Mouse (Mus musculus) embryonic facial prominence, embryonic 12.5 days (tissue): ENCODE measurements at regions not wholly inside any gene's neighbourhood (a gene's known extent, or its start where the extent isn't known, plus 50 kb on each side); places are given as distances from the start of the nearest gene placed in this dataset.

Experiments used
- ATAC-seq: fragments of 200-750 bp; cut with Nextera tagmentation; 2 replicates; pipeline ENCODE4 v1.8.0; 2017; ENCODE audit not compliant: insufficient number of reproducible peaks, insufficient read depth, low FRiP score, low TSS enrichment
- H3K27ac ChIP-seq: fragments of 300-500 bp; sonication (generic); 2 replicates; pipeline ENCODE4 v1.5.1; 2016; ENCODE audit warnings: mild to moderate bottlenecking
- H3K27me3 ChIP-seq: fragments of 300-500 bp; sonication (generic); 2 replicates; pipeline ENCODE4 v1.6.1; 2016; ENCODE audit warnings: mild to moderate bottlenecking, moderate library complexity
- H3K36me3 ChIP-seq: fragments of 300-500 bp; sonication (generic); 2 replicates; pipeline ENCODE4 v1.6.1; 2016; ENCODE audit warnings: mild to moderate bottlenecking
- H3K4me1 ChIP-seq: fragments of 300-500 bp; sonication (generic); 2 replicates; pipeline ENCODE4 v1.6.1; 2016
- H3K4me2 ChIP-seq: fragments of 300-500 bp; sonication (generic); replicated peaks from 2 replicates; pipeline ENCODE4 v1.6.1; 2016; ENCODE audit warnings: mild to moderate bottlenecking, moderate library complexity
- H3K4me3 ChIP-seq: fragments of 300-500 bp; sonication (generic); 2 replicates; pipeline ENCODE4 v1.5.1; 2016; ENCODE audit warnings: mild to moderate bottlenecking
- H3K9ac ChIP-seq: fragments of 300-500 bp; sonication (generic); 2 replicates; pipeline ENCODE4 v1.6.1; 2016; ENCODE audit warnings: mild to moderate bottlenecking, moderate library complexity
- H3K9me3 ChIP-seq: fragments of 300-500 bp; sonication (generic); 2 replicates; pipeline ENCODE4 v1.6.1; 2016; ENCODE audit warnings: mild to moderate bottlenecking, moderate library complexity
- WGBS: fragments of 180-500 bp; shearing (Covaris S2); methylation state at CpG from one replicate; pipeline ENCODE4 v1.1.7; 2016; 5-methylcytosine and 5-hydroxymethylcytosine counted together

DNA sequence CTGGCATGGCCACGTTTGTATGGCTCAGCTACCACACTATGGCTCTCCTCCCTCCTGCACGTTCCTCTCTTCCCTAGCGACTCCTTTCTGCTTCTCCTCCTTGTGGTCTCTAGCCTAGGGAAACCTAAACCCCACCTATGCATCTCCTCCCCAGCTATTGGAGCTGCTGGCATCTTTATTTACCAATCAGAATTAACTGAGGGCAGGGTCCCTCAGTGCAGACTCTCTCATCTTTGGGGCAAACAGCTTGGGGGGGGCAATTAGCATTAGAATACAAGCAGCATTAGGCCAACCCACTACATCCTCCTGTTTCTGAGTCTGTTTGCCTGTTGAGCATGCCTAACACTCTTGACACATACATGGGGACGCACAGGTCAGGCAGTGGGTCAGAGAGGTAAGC lies 106.7 kb upstream of the Foxn2 start:
- Histone ChIP-seq H3K4me3 (no peak overlapping the region), H3K4me1 (0 out of 2 replicates have a peak, but pooled peaks cover 3% of the 10 kb centered on the region), H3K4me2 (no peak overlapping the region), H3K9ac (no peak overlapping the region), H3K36me3 (no peaks in the 10 kb centered on the region), H3K27me3 (no peaks in the 10 kb centered on the region), H3K9me3 (peaks cover 6% of the 10 kb centered on the region; the same call in 1 of the 2 replicates), H3K27ac (no peak overlapping the region)
- 49% methylated on average over 4 of the region's 4 CpGs for WGBS
- ATAC-seq: no peak

GRCm38 (mm10) chr17:88335271-88335670 lies 105.2 kb upstream of the Foxn2 start:
- H3K36me3 ChIP-seq: no peaks in the 10 kb centered on the region
- no peak overlapping the region for H3K27ac ChIP-seq
- H3K9me3 ChIP-seq: peaks cover 6% of the 10 kb centered on the region; the same call in 1 of the 2 replicates
- no peaks in the 10 kb centered on the region for H3K4me1 ChIP-seq
- no peaks in the 10 kb centered on the region for H3K27me3 ChIP-seq
- H3K4me3 ChIP-seq: no peak overlapping the region
- no peak overlapping the region for H3K4me2 ChIP-seq
- H3K9ac ChIP-seq: no peak overlapping the region
- no peak for ATAC-seq
- WGBS: 79% methylated on average over 5 of the region's 5 CpGs

GRCm38 (mm10) chr17:88336140-88336769 lies 104.3 kb upstream of the Foxn2 start:
- Histone ChIP-seq H3K4me2 (no peak overlapping the region), H3K9me3 (no peaks in the 10 kb centered on the region), H3K4me1 (no peaks in the 10 kb centered on the region), H3K9ac (no peak overlapping the region), H3K4me3 (no peak overlapping the region), H3K27ac (no peak overlapping the region), H3K27me3 (no peaks in the 10 kb centered on the region), H3K36me3 (no peaks in the 10 kb centered on the region)
- 64% methylated on average over 3 of the region's 3 CpGs for WGBS
- ATAC-seq: no peak

DNA sequence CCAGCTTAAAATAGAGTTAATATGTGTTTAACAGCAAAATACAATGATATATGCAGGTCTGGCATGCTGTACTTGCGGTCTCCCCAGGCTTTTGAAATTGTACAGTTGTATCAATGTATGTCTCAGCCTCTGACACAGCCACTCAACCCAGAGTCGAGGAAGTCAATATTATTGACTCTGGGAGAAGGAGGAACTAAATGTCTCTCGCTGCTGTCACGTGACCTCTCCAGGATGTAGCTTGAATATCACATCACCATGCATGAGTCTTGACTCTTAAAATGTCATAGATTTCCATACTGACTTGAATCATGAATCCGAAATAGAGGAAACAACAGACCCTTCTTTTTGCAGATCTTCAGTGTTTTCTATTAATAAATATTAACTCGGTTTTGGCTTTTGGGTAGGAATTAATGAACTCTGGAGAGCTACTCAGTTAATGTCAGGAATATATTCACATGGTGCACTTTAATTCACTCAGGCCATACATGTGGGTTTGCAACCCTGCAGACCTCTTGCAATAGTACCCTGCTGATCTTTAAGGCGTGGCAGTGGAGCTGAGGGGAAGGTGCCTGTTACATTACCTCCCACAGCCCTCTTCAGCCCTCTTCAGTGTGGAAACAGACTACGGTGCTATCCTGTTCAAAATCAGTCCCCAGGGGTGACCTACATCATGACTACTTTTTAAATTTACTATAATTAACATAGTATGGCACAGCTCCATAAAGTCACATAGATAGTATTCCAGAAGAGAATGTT lies 102.7 kb upstream of the Foxn2 start:
- H3K9ac ChIP-seq: no peak overlapping the region
- H3K4me1 ChIP-seq: no peaks in the 10 kb centered on the region
- no peaks in the 10 kb centered on the region for H3K9me3 ChIP-seq
- WGBS: 85% methylated on average over 8 of the region's 8 CpGs
- H3K4me2 ChIP-seq: no peak overlapping the region
- no peaks in the 10 kb centered on the region for H3K27me3 ChIP-seq
- no peak overlapping the region for H3K27ac ChIP-seq
- no peaks in the 10 kb centered on the region for H3K36me3 ChIP-seq
- ATAC-seq: no peak
- no peak overlapping the region for H3K4me3 ChIP-seq

DNA sequence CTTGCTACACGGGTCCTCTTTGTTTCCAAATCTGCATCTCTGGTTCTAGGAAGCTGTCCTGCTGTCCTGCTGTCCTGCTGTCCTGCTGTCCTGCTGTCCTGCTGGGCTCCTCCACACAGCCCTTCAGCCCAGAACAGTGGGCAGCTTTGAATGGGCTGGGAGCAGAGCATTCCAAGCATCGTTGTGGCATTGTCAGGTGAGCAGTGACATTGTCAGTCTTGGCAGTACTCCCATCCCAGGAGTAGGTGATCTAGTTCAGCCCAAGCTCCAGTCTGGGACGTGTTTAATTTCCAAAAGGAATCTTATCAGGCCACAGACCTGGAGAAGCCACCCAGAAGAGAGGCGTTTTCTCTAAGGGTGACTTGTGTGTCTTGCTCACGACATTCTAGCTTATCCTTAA lies 99.4 kb upstream of the Foxn2 start:
- no peaks in the 10 kb centered on the region for H3K4me1 ChIP-seq
- 56% methylated on average over 5 of the region's 5 CpGs for WGBS
- H3K9ac ChIP-seq: no peak overlapping the region
- no peak overlapping the region for H3K4me3 ChIP-seq
- no peak for ATAC-seq
- no peaks in the 10 kb centered on the region for H3K27me3 ChIP-seq
- no peaks in the 10 kb centered on the region for H3K36me3 ChIP-seq
- H3K27ac ChIP-seq: no peak overlapping the region
- no peaks in the 10 kb centered on the region for H3K9me3 ChIP-seq
- H3K4me2 ChIP-seq: no peak overlapping the region

DNA sequence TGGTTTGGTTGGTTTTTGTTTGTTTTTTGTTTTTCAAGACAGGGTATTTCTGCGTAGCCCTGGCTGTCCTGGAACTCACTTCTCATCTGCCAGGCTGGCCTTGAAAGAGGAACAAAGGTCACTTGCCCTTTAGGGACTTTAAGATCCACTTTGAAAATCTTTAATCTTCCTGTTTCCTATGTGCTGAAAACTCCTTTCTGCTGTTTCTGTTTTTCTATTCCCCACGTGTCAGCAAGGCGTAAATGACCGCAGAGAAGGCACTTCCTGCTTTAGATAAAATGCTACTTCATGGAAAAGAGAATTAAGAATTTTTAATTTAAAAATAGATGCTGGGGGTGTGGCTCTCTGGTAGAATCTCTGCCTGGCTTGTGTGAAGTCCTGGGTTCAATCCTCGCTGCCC lies 98.9 kb upstream of the Foxn2 start:
- H3K4me3 ChIP-seq: no peak overlapping the region
- ATAC-seq: no peak
- WGBS: 60% methylated on average over 5 of the region's 5 CpGs
- no peaks in the 10 kb centered on the region for H3K4me1 ChIP-seq
- H3K27me3 ChIP-seq: no peaks in the 10 kb centered on the region
- H3K36me3 ChIP-seq: no peaks in the 10 kb centered on the region
- no peak overlapping the region for H3K9ac ChIP-seq
- H3K27ac ChIP-seq: no peak overlapping the region
- H3K9me3 ChIP-seq: no peaks in the 10 kb centered on the region
- no peak overlapping the region for H3K4me2 ChIP-seq

DNA sequence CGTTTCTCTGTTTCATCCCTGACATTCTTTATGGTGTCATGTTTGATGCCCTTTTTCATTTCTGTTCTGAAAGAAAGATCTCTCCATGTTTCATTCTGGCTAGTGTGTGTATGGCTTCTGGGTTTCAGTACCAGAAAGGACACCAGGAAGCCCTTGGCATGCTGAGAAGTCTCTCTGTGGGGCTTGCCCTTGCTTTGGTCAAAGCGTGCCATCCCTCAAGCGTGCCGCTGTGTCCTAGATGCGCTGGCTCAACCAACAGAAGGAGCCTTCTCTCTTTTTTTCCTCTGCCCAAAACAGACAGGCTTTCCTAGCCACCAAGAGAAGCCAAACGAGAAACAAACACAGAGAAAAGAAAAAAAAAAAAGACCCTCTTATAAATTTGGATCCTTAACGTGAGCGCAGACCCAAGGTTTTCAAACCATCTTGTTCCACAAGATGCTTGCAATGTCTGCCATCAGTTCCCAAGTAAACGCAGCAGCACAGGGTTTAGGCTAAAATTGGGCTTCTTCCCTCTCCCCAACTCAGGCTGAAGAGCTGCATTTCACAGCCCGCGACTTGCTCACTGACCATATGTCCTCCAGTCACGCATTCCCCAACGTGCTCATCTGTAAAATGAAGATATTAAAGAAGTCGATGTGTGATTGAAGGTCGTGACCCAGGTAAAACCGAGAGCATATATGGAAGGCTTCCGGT lies 97.3 kb upstream of the Foxn2 start:
- Histone ChIP-seq H3K4me3 (no peak overlapping the region), H3K27me3 (no peaks in the 10 kb centered on the region), H3K36me3 (no peaks in the 10 kb centered on the region), H3K4me1 (no peaks in the 10 kb centered on the region), H3K27ac (no peak overlapping the region), H3K9ac (no peak overlapping the region), H3K4me2 (no peak overlapping the region), H3K9me3 (no peaks in the 10 kb centered on the region)
- no peak for ATAC-seq
- 84% methylated on average over 17 of the region's 17 CpGs for WGBS

GRCm38 (mm10) chr17:88345433-88345832 lies 95.1 kb upstream of the Foxn2 start:
- Histone ChIP-seq H3K36me3 (no peaks in the 10 kb centered on the region), H3K4me1 (no peaks in the 10 kb centered on the region), H3K9ac (no peak overlapping the region), H3K4me3 (no peak overlapping the region), H3K27ac (no peak overlapping the region), H3K4me2 (no peak overlapping the region), H3K27me3 (no peaks in the 10 kb centered on the region), H3K9me3 (no peaks in the 10 kb centered on the region)
- WGBS: 86% methylated on average over 9 of the region's 9 CpGs
- no peak for ATAC-seq

- no peak overlapping the region for H3K9ac ChIP-seq
- H3K9me3 ChIP-seq: no peaks in the 10 kb centered on the region
- H3K4me3 ChIP-seq: no peak overlapping the region
- ATAC-seq: no peak
- H3K4me2 ChIP-seq: no peak overlapping the region
- no peak overlapping the region for H3K27ac ChIP-seq
- no peaks in the 10 kb centered on the region for H3K36me3 ChIP-seq
- H3K4me1 ChIP-seq: no peaks in the 10 kb centered on the region
- H3K27me3 ChIP-seq: no peaks in the 10 kb centered on the region
- WGBS: 72% methylated on average over 3 of the region's 3 CpGs
These were observed 93.6 kb upstream of the Foxn2 start for GRCm38 (mm10) chr17:88346896-88347295.

DNA sequence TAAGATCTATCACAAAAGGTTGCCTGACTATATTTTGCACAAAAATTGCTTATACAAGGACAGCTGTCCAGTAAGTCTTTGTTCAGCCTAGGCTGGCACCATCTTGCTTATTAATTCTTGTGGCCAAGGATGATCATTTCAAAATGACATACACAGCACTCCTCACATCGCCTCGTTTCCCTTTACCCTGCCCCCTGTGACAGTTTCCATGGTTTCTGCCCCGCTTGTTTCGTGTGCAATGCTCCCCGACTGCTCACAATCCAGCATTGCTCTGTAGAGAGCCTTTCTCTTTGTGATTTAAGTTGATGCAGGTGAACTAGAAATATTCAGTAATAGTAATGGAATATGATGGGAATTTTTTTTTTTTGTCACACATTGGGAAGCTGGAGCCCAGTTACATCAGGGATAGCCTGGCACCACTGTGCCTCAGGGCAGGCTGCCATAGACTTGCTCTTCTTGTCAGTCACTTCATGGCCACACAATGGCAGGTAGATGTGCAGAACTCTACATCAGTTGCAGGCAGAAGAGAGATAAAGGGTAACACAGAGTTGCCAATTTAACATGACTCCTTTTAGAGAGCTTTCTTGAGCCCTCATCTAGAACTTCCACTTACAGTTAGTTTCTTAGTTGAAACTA lies 90.6 kb upstream of the Foxn2 start:
- H3K27ac ChIP-seq: no peak overlapping the region
- 84% methylated on average over 5 of the region's 5 CpGs for WGBS
- no peaks in the 10 kb centered on the region for H3K27me3 ChIP-seq
- H3K9me3 ChIP-seq: no peaks in the 10 kb centered on the region
- no peaks in the 10 kb centered on the region for H3K4me1 ChIP-seq
- no peak overlapping the region for H3K4me3 ChIP-seq
- H3K9ac ChIP-seq: no peak overlapping the region
- no peaks in the 10 kb centered on the region for H3K36me3 ChIP-seq
- ATAC-seq: no peak
- no peak overlapping the region for H3K4me2 ChIP-seq

DNA sequence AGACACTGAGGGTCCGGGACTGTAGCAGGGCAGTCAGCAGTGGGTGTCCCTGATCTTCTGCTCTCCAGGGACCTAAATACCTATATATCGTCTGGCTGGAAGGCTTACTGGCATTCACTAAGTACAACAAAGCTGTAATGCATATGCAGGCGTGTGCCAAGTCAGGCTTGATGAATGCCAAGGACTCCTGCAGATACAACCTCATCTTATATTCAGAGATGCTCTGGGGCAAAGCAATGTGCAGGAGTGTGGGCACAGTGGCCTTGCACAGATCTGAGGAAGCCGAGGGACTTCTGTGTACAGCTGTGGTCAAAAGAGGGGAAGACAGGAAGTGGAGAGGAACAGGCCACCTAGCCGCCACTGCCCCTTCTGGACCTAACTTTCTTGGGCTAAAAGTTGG lies 89.5 kb upstream of the Foxn2 start:
- Histone ChIP-seq H3K9ac (no peak overlapping the region), H3K4me1 (no peaks in the 10 kb centered on the region), H3K27me3 (no peaks in the 10 kb centered on the region), H3K4me2 (no peak overlapping the region), H3K4me3 (no peak overlapping the region), H3K36me3 (no peaks in the 10 kb centered on the region), H3K27ac (no peak overlapping the region), H3K9me3 (no peaks in the 10 kb centered on the region)
- 81% methylated on average over 5 of the region's 5 CpGs for WGBS
- ATAC-seq: no peak

DNA sequence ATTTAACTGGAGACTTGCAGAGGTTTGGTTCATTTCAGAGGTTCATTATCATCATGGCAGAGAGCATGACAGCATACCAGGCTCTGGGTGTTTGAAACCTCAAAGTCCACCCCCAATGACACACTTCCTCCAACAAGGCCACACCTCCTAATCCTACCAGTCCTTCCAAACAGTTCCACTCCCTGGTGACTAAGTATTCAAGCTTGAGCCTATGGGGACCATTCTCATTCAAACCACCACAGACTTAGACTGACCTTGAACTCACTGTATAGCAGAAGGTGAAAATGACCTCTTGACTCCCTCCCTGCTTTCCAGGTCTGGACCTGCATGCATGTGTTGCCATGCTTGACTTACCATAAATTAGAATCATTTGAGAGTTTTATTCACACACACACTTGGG lies 87.6 kb upstream of the Foxn2 start:
- Histone ChIP-seq H3K4me3 (no peak overlapping the region), H3K27me3 (no peaks in the 10 kb centered on the region), H3K9ac (no peak overlapping the region), H3K27ac (no peak overlapping the region), H3K9me3 (no peaks in the 10 kb centered on the region), H3K4me2 (no peak overlapping the region), H3K36me3 (no peaks in the 10 kb centered on the region), H3K4me1 (no peaks in the 10 kb centered on the region)
- no peak for ATAC-seq
